Mouse (Mus musculus): ENCODE measurements around the gene Pomt2. TPM values are rescaled to one million over a fixed set of nuclear protein-coding genes. Genes with fewer than 3 reads are reported as not detected.

Gene Pomt2
- polyA plus RNA-seq, 1 experiment from 2014 or later = 14.6 TPM

DNA sequence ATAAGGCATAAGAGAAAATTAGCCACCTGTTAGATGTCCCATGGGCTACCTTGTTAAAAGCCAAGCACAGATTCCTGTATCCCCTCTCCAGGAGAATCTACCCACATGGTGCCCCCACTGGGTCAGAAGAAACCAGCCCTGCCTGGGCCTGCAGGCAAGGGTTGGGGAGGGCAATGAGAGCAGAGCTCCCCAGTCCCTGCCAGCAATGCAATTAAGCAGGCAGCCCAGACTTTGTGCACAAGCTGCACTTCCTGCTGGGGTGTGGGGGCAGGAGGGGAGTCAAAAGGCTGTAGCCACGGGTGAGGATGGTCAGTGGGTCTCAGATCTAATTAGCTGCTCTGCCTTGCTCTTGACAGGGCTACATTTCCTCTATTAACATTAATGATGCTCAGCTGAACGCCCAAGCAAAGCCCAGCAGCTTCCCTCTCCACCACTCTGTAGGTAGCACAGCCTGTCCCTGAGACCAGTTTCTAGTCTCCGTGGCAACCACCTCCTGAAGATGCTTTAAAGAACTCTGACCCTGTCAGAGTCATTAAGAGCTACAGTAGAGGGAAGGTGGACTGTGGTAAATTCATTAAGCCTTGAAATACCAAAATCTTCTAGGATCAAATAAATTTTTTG, 40.3 kb downstream of the Pomt2 start:
- Histone ChIP-seq H3K4me2 (ENCODE audit: low read length) (no peak overlapping the region), H3K27me3 (ENCODE audit: insufficient read depth, low read length) (no peaks in the 10 kb centered on the region), H3K9ac (ENCODE audit: low read depth, low read length) (no peak overlapping the region), H3K9me3 (replicated peaks; ENCODE audit: low read length) (no peaks in the 10 kb centered on the region), H3K27ac (no peak overlapping the region), H3K4me1 (replicated peaks; ENCODE audit: insufficient read depth, low read length) (no peaks in the 10 kb centered on the region), H3K36me3 (ENCODE audit: insufficient read depth, low read length) (peaks cover 9% of the 10 kb centered on the region; the same call in 1 of the 2 replicates), H3K4me3 (replicated peaks; ENCODE audit: low read depth, low read length) (no peak overlapping the region)
- WGBS = 48% methylated on average over 3 of the region's 3 CpGs
- ATAC-seq (replicated peaks; ENCODE audit: low FRiP score, low read depth) (no peak), DNase-seq (ENCODE audit: low spot score) (no peak)
- TF ChIP-seq CTCF (IDR thresholded peaks at IDR 0.05; ENCODE audit: low read depth) = no peak

DNA sequence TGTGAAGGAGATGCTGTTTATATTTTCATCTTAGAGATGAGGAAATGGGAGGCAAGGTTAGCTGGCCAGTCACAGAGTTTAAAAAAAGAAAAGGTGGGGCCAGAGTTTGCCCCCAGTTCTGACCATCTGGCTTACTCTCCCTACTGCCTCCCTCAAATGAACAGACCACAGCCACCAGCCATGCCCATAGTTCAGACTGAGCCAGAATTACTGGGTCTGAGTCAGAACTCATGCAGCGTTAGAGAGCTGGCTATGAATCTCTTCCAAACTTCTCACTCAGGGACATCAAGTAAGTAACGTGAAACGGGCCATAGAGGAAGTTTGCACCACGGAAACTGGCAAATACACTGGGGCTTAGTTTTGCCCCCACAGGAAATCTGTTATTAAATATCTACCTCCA, 43.0 kb downstream of the Pomt2 start:
- H3K9me3 ChIP-seq (replicated peaks; ENCODE audit: low read length) = no peaks in the 10 kb centered on the region
- no peaks in the 10 kb centered on the region for H3K4me1 ChIP-seq (replicated peaks; ENCODE audit: insufficient read depth, low read length)
- no peak for DNase-seq (ENCODE audit: low spot score)
- H3K9ac ChIP-seq (ENCODE audit: low read depth, low read length) = no peak overlapping the region
- H3K36me3 ChIP-seq (ENCODE audit: insufficient read depth, low read length) = 0 out of 2 replicates have a peak, but pooled peaks cover 4% of the 10 kb centered on the region
- H3K27me3 ChIP-seq (ENCODE audit: insufficient read depth, low read length) = 0 out of 2 replicates have a peak, but pooled peaks cover 6% of the 10 kb centered on the region
- no peak overlapping the region for H3K4me2 ChIP-seq (ENCODE audit: low read length)
- H3K4me3 ChIP-seq (replicated peaks; ENCODE audit: low read depth, low read length) = no peak overlapping the region
- no peak for TF ChIP-seq CTCF (IDR thresholded peaks at IDR 0.05; ENCODE audit: low read depth)
- 78% methylated on average over 4 of the region's 4 CpGs for WGBS
- ATAC-seq (replicated peaks; ENCODE audit: low FRiP score, low read depth) = no peak
- H3K27ac ChIP-seq = no peak overlapping the region

DNA sequence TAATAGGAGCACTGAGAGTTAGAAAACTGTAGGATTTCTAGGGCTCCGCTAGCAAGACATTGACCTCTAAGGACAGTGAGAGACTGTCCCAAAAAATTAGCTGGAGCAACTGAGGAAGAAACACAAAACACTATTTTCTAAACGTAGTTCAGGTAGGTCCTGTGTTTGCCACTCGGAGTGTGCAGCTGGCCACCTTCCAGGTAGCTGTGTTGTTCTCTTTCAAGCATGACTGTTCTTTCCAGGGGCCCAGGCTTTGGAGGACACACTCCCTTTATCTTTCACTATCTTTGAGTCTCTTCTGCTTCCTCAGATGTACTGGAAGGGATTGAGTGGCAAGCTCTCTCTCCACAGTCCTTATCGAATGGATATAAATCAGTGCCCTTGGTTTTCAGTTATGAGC, 44.3 kb downstream of the Pomt2 start:
- H3K27ac ChIP-seq = no peak overlapping the region
- 0 out of 2 replicates have a peak, but pooled peaks cover 6% of the 10 kb centered on the region for H3K27me3 ChIP-seq (ENCODE audit: insufficient read depth, low read length)
- H3K9me3 ChIP-seq (replicated peaks; ENCODE audit: low read length) = no peaks in the 10 kb centered on the region
- 0 out of 2 replicates have a peak, but pooled peaks cover 4% of the 10 kb centered on the region for H3K36me3 ChIP-seq (ENCODE audit: insufficient read depth, low read length)
- H3K9ac ChIP-seq (ENCODE audit: low read depth, low read length) = no peak overlapping the region
- WGBS = 86% methylated on average over 4 of the region's 4 CpGs
- no peak for ATAC-seq (replicated peaks; ENCODE audit: low FRiP score, low read depth)
- DNase-seq (ENCODE audit: low spot score) = no peak
- no peak overlapping the region for H3K4me3 ChIP-seq (replicated peaks; ENCODE audit: low read depth, low read length)
- no peaks in the 10 kb centered on the region for H3K4me1 ChIP-seq (replicated peaks; ENCODE audit: insufficient read depth, low read length)
- no peak overlapping the region for H3K4me2 ChIP-seq (ENCODE audit: low read length)
- no peak for TF ChIP-seq CTCF (IDR thresholded peaks at IDR 0.05; ENCODE audit: low read depth)

DNA sequence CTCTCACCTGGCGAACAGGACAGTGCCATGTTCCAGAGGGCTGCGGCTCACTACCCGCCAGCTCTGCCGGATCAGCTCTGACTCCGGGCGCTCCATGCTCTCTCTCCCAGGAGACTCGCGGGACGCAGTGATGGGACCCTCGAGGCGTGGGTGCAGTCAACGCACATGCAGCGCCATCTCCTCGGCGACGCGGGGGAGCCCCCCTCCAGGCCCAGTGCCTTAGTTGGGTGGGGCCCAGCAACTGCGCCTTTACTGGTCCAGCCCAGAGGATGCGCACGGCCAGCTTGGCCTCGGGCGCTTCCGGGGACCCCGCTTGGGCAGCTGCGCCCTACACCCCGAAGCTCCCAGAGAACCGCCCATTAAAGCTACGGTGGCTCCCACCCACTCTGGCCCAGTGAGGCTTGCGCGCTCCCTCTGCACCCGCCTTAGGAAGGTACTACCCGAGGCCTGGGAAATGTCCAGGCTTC, 45.6 kb downstream of the Pomt2 start, which contains the start of gene Ngb:
Ngb (minus strand) TSS at position 375 of the 467 bp plus-strand sequence.
- DNase-seq (ENCODE audit: low spot score) (no peak), ATAC-seq (replicated peaks; ENCODE audit: low FRiP score, low read depth) (peak; percentile 43)
- Histone ChIP-seq H3K4me1 (replicated peaks; ENCODE audit: insufficient read depth, low read length) (no peaks in the 10 kb centered on the region), H3K36me3 (ENCODE audit: insufficient read depth, low read length) (no peaks in the 10 kb centered on the region), H3K9ac (ENCODE audit: low read depth, low read length) (no peak within 1 kb of the TSS), H3K27ac (no peak within 1 kb of the TSS), H3K27me3 (ENCODE audit: insufficient read depth, low read length) (0 out of 2 replicates have a peak, but pooled peaks cover 6% of the 10 kb centered on the region), H3K4me3 (replicated peaks; ENCODE audit: low read depth, low read length) (peak within 1 kb of the TSS; percentile 13), H3K4me2 (ENCODE audit: low read length) (peak within 1 kb of the TSS; percentile 59), H3K9me3 (replicated peaks; ENCODE audit: low read length) (no peaks in the 10 kb centered on the region)
- 2% methylated on average over 32 of the region's 32 CpGs for WGBS
- no peak for TF ChIP-seq CTCF (IDR thresholded peaks at IDR 0.05; ENCODE audit: low read depth)

DNA sequence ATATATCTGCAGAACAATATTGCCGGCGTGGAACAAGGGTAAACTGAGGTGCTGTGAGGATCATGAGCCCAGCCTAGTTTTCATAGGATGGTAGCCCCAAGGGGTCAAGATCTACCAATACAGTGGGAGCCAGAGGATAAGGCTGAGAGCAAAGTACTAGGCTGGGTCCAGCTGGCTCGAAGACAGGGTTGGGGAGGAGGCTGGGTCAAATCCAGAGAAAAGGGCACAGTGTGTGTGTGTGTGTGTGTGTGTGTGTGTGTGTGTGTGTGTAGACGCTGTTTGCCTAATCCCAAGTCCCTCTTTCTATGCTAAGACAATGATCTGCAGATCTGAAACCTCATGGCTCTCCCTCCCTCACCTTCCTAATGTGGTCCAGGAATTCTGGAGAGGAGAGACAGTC, 47.4 kb downstream of the Pomt2 start:
- TF ChIP-seq CTCF (IDR thresholded peaks at IDR 0.05; ENCODE audit: low read depth) = no peak
- H3K27me3 ChIP-seq (ENCODE audit: insufficient read depth, low read length) = 0 out of 2 replicates have a peak, but pooled peaks cover 6% of the 10 kb centered on the region
- H3K36me3 ChIP-seq (ENCODE audit: insufficient read depth, low read length) = no peaks in the 10 kb centered on the region
- H3K4me2 ChIP-seq (ENCODE audit: low read length) = no peak overlapping the region
- no peak overlapping the region for H3K27ac ChIP-seq
- H3K9ac ChIP-seq (ENCODE audit: low read depth, low read length) = no peak overlapping the region
- DNase-seq (ENCODE audit: low spot score) = no peak
- no peak overlapping the region for H3K4me3 ChIP-seq (replicated peaks; ENCODE audit: low read depth, low read length)
- no peaks in the 10 kb centered on the region for H3K9me3 ChIP-seq (replicated peaks; ENCODE audit: low read length)
- 79% methylated on average over 4 of the region's 4 CpGs for WGBS
- no peak for ATAC-seq (replicated peaks; ENCODE audit: low FRiP score, low read depth)
- H3K4me1 ChIP-seq (replicated peaks; ENCODE audit: insufficient read depth, low read length) = no peaks in the 10 kb centered on the region

DNA sequence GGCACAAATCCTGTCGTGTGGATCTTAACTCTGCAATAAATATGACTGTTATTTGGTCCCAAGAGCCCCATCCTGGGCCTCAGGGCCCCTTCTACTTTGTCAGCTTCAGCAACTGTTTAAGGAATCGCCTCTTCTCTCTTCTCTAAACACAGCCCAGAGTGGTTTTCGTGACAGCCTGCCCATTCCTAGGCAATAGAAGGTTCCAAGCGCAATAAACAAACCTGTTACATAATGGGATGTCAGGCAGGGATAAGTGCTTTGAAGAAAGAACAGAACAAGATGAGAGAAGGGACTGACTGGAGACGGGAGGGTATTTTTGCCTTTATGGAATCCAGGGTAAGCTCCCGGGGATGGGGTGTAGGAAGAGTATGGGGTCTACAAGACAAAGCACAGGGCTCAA, 54.1 kb downstream of the Pomt2 start:
- no peaks in the 10 kb centered on the region for H3K27me3 ChIP-seq (ENCODE audit: insufficient read depth, low read length)
- H3K4me3 ChIP-seq (replicated peaks; ENCODE audit: low read depth, low read length) = no peak overlapping the region
- no peak for TF ChIP-seq CTCF (IDR thresholded peaks at IDR 0.05; ENCODE audit: low read depth)
- no peaks in the 10 kb centered on the region for H3K36me3 ChIP-seq (ENCODE audit: insufficient read depth, low read length)
- H3K9me3 ChIP-seq (replicated peaks; ENCODE audit: low read length) = no peaks in the 10 kb centered on the region
- no peaks in the 10 kb centered on the region for H3K4me1 ChIP-seq (replicated peaks; ENCODE audit: insufficient read depth, low read length)
- WGBS = 64% methylated on average over 6 of the region's 6 CpGs
- no peak overlapping the region for H3K27ac ChIP-seq
- ATAC-seq (replicated peaks; ENCODE audit: low FRiP score, low read depth) = no peak
- no peak for DNase-seq (ENCODE audit: low spot score)
- H3K9ac ChIP-seq (ENCODE audit: low read depth, low read length) = no peak overlapping the region
- no peak overlapping the region for H3K4me2 ChIP-seq (ENCODE audit: low read length)

All from kidney, postnatal 0 days (tissue).